In the genomic region with DNA sequence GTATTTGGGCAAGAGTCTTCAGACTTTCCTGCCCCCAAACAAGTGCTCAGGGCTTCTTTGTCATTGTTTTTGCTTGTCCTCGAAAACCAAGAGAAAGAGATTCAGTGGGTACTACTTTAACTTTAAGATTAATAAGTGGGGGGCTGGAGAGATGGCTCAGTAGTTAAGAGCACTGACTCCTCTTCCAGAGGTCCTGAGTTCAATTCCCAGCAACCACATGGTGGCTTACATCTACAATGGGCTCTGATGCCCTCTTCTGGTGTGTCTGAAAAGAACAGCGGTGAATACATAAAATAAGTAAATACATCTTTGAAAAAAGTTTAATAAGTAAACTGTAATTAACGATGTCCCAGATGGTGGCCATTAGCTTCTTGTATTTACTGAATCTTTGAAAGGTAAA, we compare ENCODE assay signal across 8 mouse cellular contexts. TPM values are rescaled to one million over a fixed set of nuclear protein-coding genes. Genes with fewer than 3 reads are reported as not detected.
DNase-seq lines count a peak whose midpoint lies in the region; ATAC-seq and TF ChIP-seq lines count a peak whose summit lies in the region.

No protein-coding gene starts in this region.

- no peaks in the 10 kb centered on the region for H3K9me3 ChIP-seq in MEL (replicated peaks; ENCODE audit: insufficient read depth, low read length)
- no peaks in the 10 kb centered on the region for H3K9me3 ChIP-seq in forebrain, postnatal 0 days (ENCODE audit: low read length)
- no peaks in the 10 kb centered on the region for H3K9me3 ChIP-seq in midbrain, embryonic 10.5 days (replicated peaks)

- peak overlapping the region; percentile 88 for H3K4me2 ChIP-seq in forebrain, postnatal 0 days (ENCODE audit: low read depth)

- H3K36me3 ChIP-seq in kidney, adult 2 months (ENCODE audit: control insufficient read depth, insufficient read depth, low read length): no peaks in the 10 kb centered on the region; the same call in 1 of the 2 replicates
- peaks cover 0 to 6% of the 10 kb centered on the region in 2 experiments; a peak in 2 of 4 replicates for H3K36me3 ChIP-seq in MEL (ENCODE audit: control insufficient read depth in 1 of 2, insufficient read depth in 2 of 2, low read length in 2 of 2)
- no peaks in the 10 kb centered on the region for H3K36me3 ChIP-seq in forebrain, postnatal 0 days (ENCODE audit: insufficient read depth)
- H3K36me3 ChIP-seq in midbrain, embryonic 10.5 days: peaks cover 29% of the 10 kb centered on the region

- H3K79me2 ChIP-seq in MEL (ENCODE audit: control insufficient read depth, insufficient read depth, low read length, poor library complexity): peaks cover 13% of the 10 kb centered on the region

- WGBS in kidney, adult 2 months: 44% methylated on average over 3 of the region's 3 CpGs
- 51% methylated on average over 3 of the region's 3 CpGs for WGBS in forebrain, postnatal 0 days
- 58% methylated on average over 3 of the region's 3 CpGs for WGBS in midbrain, embryonic 10.5 days

- H3K27ac ChIP-seq in kidney, adult 2 months (ENCODE audit: insufficient read depth, low read depth, low read length): no peak overlapping the region
- peak overlapping the region; percentile 76 for H3K27ac ChIP-seq in MEL (ENCODE audit: control insufficient read depth, low read depth, low read length)
- H3K27ac ChIP-seq in forebrain, postnatal 0 days (ENCODE audit: low read depth, low read length): no peak overlapping the region
- H3K27ac ChIP-seq in midbrain, embryonic 10.5 days (replicated peaks): peak overlapping the region; percentile 98; the same call in 1 of the 2 replicates

- peak overlapping the region; percentile 65 for H3K4me3 ChIP-seq in kidney, adult 2 months (ENCODE audit: insufficient read depth, low read depth, low read length)
- peak overlapping the region; percentile 70 to 96 for H3K4me3 ChIP-seq in MEL (ENCODE audit: control insufficient read depth in 1 of 2, insufficient read depth in 1 of 2, low read depth in 2 of 2, low read length in 2 of 2)
- peak overlapping the region; percentile 74 for H3K4me3 ChIP-seq in forebrain, postnatal 0 days (ENCODE audit: low read depth, low read length)
- peak overlapping the region; percentile 95 for H3K4me3 ChIP-seq in midbrain, embryonic 10.5 days

- no peak for ATAC-seq in forebrain, postnatal 0 days
- no peak for ATAC-seq in erythroid progenitor cell, adult 5-6 weeks (replicated peaks; ENCODE audit: low FRiP score, poor library complexity, severe bottlenecking)

- no peak; the same call in 1 of the 2 replicates for TF ChIP-seq RAD21 in MEL (IDR thresholded peaks at IDR 0.05; ENCODE audit: low read depth, low read length)

- DNase-seq in kidney, adult 2 months: peak; percentile 18
- no peak for DNase-seq in kidney, postnatal 14 days
- DNase-seq in MEL (ENCODE audit: low read depth, low spot score): peak; percentile 67
- peak; percentile 7 for DNase-seq in forebrain, postnatal 0 days
- no peak for DNase-seq in midbrain, embryonic 10.5 days (ENCODE audit: low spot score)
- no peak for DNase-seq in left cerebral cortex, postnatal 10 days (ENCODE audit: extremely low spot score in 1 of 2, low spot score in 2 of 2)
- DNase-seq in adrenal gland, postnatal 36 days: no peak

- TF ChIP-seq CTCF in kidney, adult 2 months (conservative IDR thresholded peaks at IDR 0.05; ENCODE audit: insufficient read depth, insufficient read length, low read depth, low read length): no peak
- TF ChIP-seq CTCF in MEL (IDR thresholded peaks at IDR 0.05 in 2 of 3, conservative IDR thresholded peaks at IDR 0.05 in 1 of 3; ENCODE audit: control insufficient read depth in 1 of 3, insufficient read depth in 1 of 3, low read depth in 2 of 3, low read length in 3 of 3, poor library complexity in 1 of 3, severe bottlenecking in 1 of 3): peak; percentile 16 to 50 (median 28); a peak in 2 of 6 replicates
- peak; percentile 35 for TF ChIP-seq CTCF in forebrain, postnatal 0 days (IDR thresholded peaks at IDR 0.05; ENCODE audit: low read depth)

- no peak for TF ChIP-seq POLR2A in kidney, adult 2 months (IDR thresholded peaks at IDR 0.05; ENCODE audit: low read depth, low read length)
- no peak for TF ChIP-seq POLR2A in MEL (IDR thresholded peaks at IDR 0.05; ENCODE audit: control insufficient read depth in 1 of 2, insufficient read depth in 1 of 2, low read depth in 1 of 2, low read length in 2 of 2, poor library complexity in 1 of 2)

- H3K27me3 ChIP-seq in kidney, adult 2 months (replicated peaks; ENCODE audit: control insufficient read depth, insufficient read depth, low read length): no peaks in the 10 kb centered on the region
- H3K27me3 ChIP-seq in MEL (ENCODE audit: control insufficient read depth in 1 of 2, insufficient read depth in 2 of 2, low read length in 2 of 2): no peaks in the 10 kb centered on the region
- no peaks in the 10 kb centered on the region for H3K27me3 ChIP-seq in forebrain, postnatal 0 days (ENCODE audit: insufficient read depth, low read length)
- no peaks in the 10 kb centered on the region for H3K27me3 ChIP-seq in midbrain, embryonic 10.5 days (ENCODE audit: low read depth, poor library complexity, severe bottlenecking)

- H3K9ac ChIP-seq in MEL (ENCODE audit: control insufficient read depth, low read depth, low read length, poor library complexity, severe bottlenecking): peak overlapping the region; percentile 90
- H3K9ac ChIP-seq in forebrain, postnatal 0 days: no peak overlapping the region

- peaks cover 9% of the 10 kb centered on the region; the same call in 1 of the 2 replicates for H3K4me1 ChIP-seq in kidney, adult 2 months (ENCODE audit: control insufficient read depth, insufficient read depth, low read length)
- H3K4me1 ChIP-seq in MEL (ENCODE audit: control insufficient read depth in 1 of 2, insufficient read depth in 2 of 2, low read length in 2 of 2): peaks cover 0 to 3% of the 10 kb centered on the region in 2 experiments; a peak in 3 of 4 replicates
- H3K4me1 ChIP-seq in forebrain, postnatal 0 days (ENCODE audit: insufficient read depth): peaks cover 4% of the 10 kb centered on the region; the same call in 1 of the 2 replicates
- peaks cover 17% of the 10 kb centered on the region for H3K4me1 ChIP-seq in midbrain, embryonic 10.5 days

- no peak for TF ChIP-seq EP300 in MEL (IDR thresholded peaks at IDR 0.05; ENCODE audit: low read depth in 1 of 2, low read length in 2 of 2)

- intact Hi-C loops in left cerebral cortex, postnatal 10 days (cut with DNase I): no loop called here

TF ChIP-seq in MEL, 35 proteins besides CTCF, POLR2A, EP300 and RAD21:
- TF ChIP-seq MYC (IDR thresholded peaks at IDR 0.05; ENCODE audit: low read depth, low read length) (peak; percentile 45; the same call in 1 of the 2 replicates), TBP (IDR thresholded peaks at IDR 0.05; ENCODE audit: low read depth, low read length) (peak; percentile 53), NRF1 (IDR thresholded peaks at IDR 0.05; ENCODE audit: insufficient read depth, low read depth, low read length, poor library complexity, severe bottlenecking) (no peak), HCFC1 (IDR thresholded peaks at IDR 0.05; ENCODE audit: low read depth, low read length) (no peak), ZNF384 (IDR thresholded peaks at IDR 0.05; ENCODE audit: low read depth, low read length) (peak; percentile 40; the same call in 1 of the 2 replicates), TCF12 (IDR thresholded peaks at IDR 0.05; ENCODE audit: low read depth, low read length) (no peak), MEF2A (IDR thresholded peaks at IDR 0.05; ENCODE audit: extremely low read depth, insufficient replicate concordance, low read depth, low read length, poor library complexity, severe bottlenecking) (no peak), POLR2AphosphoS2 (IDR thresholded peaks at IDR 0.05; ENCODE audit: low read length) (no peak), USF2 (IDR thresholded peaks at IDR 0.05; ENCODE audit: borderline replicate concordance in 1 of 2, insufficient read depth in 1 of 2, low read depth in 1 of 2, low read length in 2 of 2) (no peak), ETS1 (IDR thresholded peaks at IDR 0.05; ENCODE audit: low read depth, low read length) (no peak), BHLHE40 (IDR thresholded peaks at IDR 0.05; ENCODE audit: borderline replicate concordance, low read depth, low read length) (no peak), MYB (IDR thresholded peaks at IDR 0.05; ENCODE audit: low read depth, low read length) (no peak), SMC3 (IDR thresholded peaks at IDR 0.05; ENCODE audit: low read depth, low read length) (0 out of 2 replicates have a peak, but pooled peaks have one; percentile 14), MAFK (IDR thresholded peaks at IDR 0.05; ENCODE audit: borderline replicate concordance, low read depth, low read length) (no peak)

RNA-seq across cellular contexts. Expression of a gene that starts 0.6 kb away (rescaled TPM):
- polyA plus RNA-seq in kidney, adult 2 months (2012; rRNA removed): 154 and 230 TPM in 2 replicates
- total RNA-seq in MEL (2012; rRNA removed): 37.4 and 49.6 TPM in 2 replicates
- polyA plus RNA-seq in MEL (2012; ENCODE audit: insufficient read depth in 1 of 2, insufficient read length in 2 of 2, low read depth in 1 of 2, low replicate concordance in 2 of 2, missing spikeins in 1 of 2): 10 to 100 TPM in 1 of 2 experiments, not detected in 1; 75.6 TPM
- total RNA-seq in forebrain, postnatal 0 days (2014; rRNA removed): 204 and 242 TPM in 2 replicates
- 134 and 170 TPM in 2 replicates for polyA plus RNA-seq in forebrain, postnatal 0 days (2015; fragmentation: Nextera tagmentation; extraction: Ambion mirVana)
- 64.7 and 70.3 TPM in 2 replicates for polyA plus RNA-seq in midbrain, embryonic 10.5 days (2016; fragmentation: Nextera tagmentation; extraction: Ambion mirVana)
- 100 to 1,000 TPM; 105 to 117 TPM for total RNA-seq in left cerebral cortex, postnatal 10 days (2021)
- total RNA-seq in erythroid progenitor cell, adult 5-6 weeks (2015; ENCODE audit: low replicate concordance): 3.8 TPM in 1 of 2 replicates, not detected in the other
- 1.4 and 2.8 TPM in 2 replicates for total RNA-seq in erythroid progenitor cell, adult 5-6 weeks (2017; ENCODE audit: low replicate concordance)
- total RNA-seq in adrenal gland, postnatal 36 days (2021): 100 to 1,000 TPM; 101 to 132 TPM

RNA-seq across cellular contexts. Expression of a gene that starts 1.1 kb away (rescaled TPM):
- polyA plus RNA-seq in kidney, adult 2 months (2012; rRNA removed): 2.5 and 2.8 TPM in 2 replicates
- total RNA-seq in MEL (2012; rRNA removed): 1.2 and 1.8 TPM in 2 replicates
- polyA plus RNA-seq in MEL (2012; ENCODE audit: insufficient read depth in 1 of 2, insufficient read length in 2 of 2, low read depth in 1 of 2, low replicate concordance in 2 of 2, missing spikeins in 1 of 2): 1 to 10 TPM in 1 of 2 experiments, not detected in 1; 4.8 TPM
- 3.9 and 7.0 TPM in 2 replicates for total RNA-seq in forebrain, postnatal 0 days (2014; rRNA removed)
- polyA plus RNA-seq in forebrain, postnatal 0 days (2015; fragmentation: Nextera tagmentation; extraction: Ambion mirVana): 9.1 and 10.0 TPM in 2 replicates
- polyA plus RNA-seq in midbrain, embryonic 10.5 days (2016; fragmentation: Nextera tagmentation; extraction: Ambion mirVana): 3.1 and 3.4 TPM in 2 replicates
- 1 to 10 TPM; 4.7 to 6.7 TPM for total RNA-seq in left cerebral cortex, postnatal 10 days (2021)
- 5.4 TPM in 1 of 2 replicates, not detected in the other for total RNA-seq in erythroid progenitor cell, adult 5-6 weeks (2015; ENCODE audit: low replicate concordance)
- total RNA-seq in erythroid progenitor cell, adult 5-6 weeks (2017; ENCODE audit: low replicate concordance): 3.1 TPM in 1 of 2 replicates, not detected in the other
- total RNA-seq in adrenal gland, postnatal 36 days (2021): 1 to 10 TPM; 2.2 to 2.7 TPM

Comparison
In these comparisons a context has a peak if more than half of its experiments do, and no peak if none do; other contexts are left out.
1. DNase-seq: peak in kidney, adult 2 months (single experiment), MEL (single experiment) and forebrain, postnatal 0 days (single experiment); none in kidney, postnatal 14 days (single experiment), midbrain, embryonic 10.5 days (single experiment), left cerebral cortex, postnatal 10 days (0 of 2) and adrenal gland, postnatal 36 days (0 of 2).
2. H3K27ac ChIP-seq: peak in MEL (single experiment) and midbrain, embryonic 10.5 days (single experiment); none in kidney, adult 2 months (single experiment) and forebrain, postnatal 0 days (single experiment).
3. Peak in every context shown above with its lines, with median percentiles within 50 percentile points of each other: H3K4me3 ChIP-seq.